Mouse (Mus musculus): ENCODE measurements around the gene Prkci. TPM values are rescaled to one million over a fixed set of nuclear protein-coding genes. Genes with fewer than 3 reads are reported as not detected.

Prkci gene
- polyA plus RNA-seq, 1 experiment from 2014 or later = 25.1 TPM

DNA sequence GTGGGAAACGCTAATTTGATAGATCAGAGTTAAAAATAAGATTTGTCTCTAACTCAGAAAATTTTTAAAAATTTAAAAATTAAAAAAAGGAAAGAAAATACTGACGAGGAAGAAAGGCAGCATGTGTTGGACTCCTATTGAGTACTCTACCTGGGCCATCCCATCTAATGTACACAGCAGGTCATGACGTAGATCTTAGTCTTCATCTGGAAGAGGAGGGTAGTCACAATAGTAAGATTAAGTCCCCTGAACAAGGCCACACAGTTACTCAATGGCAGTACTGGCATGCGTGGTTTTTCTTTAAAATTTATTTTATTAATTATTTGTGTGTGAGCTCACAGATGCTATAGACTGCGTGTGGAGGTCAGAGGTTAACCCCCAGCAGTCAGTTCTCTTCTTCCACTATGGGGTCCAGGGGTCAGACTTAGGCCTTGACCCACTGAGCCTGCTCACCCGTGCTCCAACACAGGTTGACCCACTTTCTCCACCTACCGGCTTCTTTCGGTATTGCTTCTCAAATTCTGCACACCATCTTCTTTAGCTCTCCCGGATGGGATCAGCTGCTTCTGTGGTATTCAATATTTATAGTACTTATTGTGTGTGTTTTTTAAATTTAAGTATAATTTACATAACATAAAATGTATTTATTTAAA is 20.3 kb upstream of the Prkci start:
- 43% methylated on average over 9 of the region's 9 CpGs for WGBS
- Histone ChIP-seq H3K27me3 (replicated peaks) (no peaks in the 10 kb centered on the region), H3K4me1 (no peaks in the 10 kb centered on the region), H3K36me3 (no peaks in the 10 kb centered on the region), H3K9me3 (replicated peaks) (no peaks in the 10 kb centered on the region), H3K27ac (replicated peaks) (no peak overlapping the region), H3K4me3 (replicated peaks) (no peak overlapping the region), H3K9ac (replicated peaks) (no peak overlapping the region), H3K4me2 (no peak overlapping the region)
- ATAC-seq (ENCODE audit: low FRiP score) = 0 out of 2 replicates have a peak, but pooled peaks have one; percentile 45

DNA sequence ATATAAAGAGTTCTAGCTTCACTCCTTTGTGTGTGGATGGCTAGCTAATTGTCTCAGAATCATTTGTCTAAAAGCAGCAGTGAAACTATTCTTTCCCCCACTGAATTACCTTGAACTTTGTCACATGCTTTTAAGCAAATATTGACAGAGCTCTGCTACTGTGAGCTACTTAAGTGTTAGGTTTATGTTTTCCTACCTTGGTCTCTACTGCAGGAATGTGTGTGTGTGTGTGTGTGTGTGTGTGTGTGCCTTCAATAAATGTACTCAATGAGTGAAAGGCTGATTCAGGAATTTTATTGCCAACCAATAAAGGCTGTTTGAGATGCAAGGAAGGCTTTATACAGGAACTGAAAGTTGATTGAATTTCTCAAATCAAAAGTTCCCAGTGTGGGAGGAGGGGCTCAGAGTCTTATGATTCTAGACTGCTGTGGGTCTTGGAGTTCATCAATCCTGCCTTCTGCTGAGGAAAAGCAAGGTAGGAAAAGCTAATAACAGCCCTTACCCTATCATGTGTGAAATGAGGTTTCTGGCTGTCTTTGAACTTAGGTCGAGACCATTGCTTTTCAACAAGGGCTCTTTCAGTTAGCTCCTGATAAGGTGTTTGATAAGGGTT is 18.4 kb upstream of the Prkci start:
- no peak for ATAC-seq (ENCODE audit: low FRiP score)
- Histone ChIP-seq H3K4me1 (no peaks in the 10 kb centered on the region), H3K9ac (replicated peaks) (no peak overlapping the region), H3K36me3 (no peaks in the 10 kb centered on the region), H3K4me3 (replicated peaks) (no peak overlapping the region), H3K9me3 (replicated peaks) (no peaks in the 10 kb centered on the region), H3K27me3 (replicated peaks) (no peaks in the 10 kb centered on the region), H3K27ac (replicated peaks) (no peak overlapping the region), H3K4me2 (no peak overlapping the region)
- 57% methylated on average over 1 of the region's 1 CpGs for WGBS

DNA sequence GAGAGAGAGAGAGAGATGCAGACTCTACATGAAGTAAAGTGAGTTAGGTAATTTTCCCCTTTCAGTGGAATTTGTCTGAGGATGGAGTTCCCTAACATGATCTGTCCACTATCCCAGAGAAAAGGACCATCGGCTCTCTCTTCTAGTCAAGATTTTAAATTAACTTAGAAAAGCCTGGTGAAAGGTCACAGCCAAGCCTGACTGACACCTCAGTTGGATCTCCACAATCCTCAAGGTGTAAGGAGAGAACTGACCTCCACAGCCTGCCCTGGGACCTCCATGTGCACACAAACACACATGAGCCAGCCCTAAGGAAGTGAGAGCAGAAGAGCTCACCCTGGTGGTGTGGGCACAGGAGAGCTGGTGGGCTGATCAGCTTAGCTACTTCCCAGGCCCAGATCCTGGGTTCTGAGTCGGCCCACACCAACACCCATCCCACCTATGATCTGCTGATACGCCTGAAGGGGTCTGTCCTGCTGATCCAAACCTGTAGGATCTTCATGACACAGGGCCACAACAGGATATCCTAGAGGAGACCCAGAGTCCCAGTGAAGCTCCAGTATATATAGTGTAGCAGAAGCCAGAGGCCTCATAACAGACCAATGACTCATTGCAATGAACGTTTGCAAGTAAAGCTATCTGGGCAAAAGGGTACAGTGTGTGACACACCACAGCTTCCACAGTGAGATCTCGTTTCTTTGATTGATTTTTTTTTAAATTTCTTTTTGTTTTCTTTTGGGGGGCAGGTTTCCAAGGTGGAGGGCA is 13.7 kb upstream of the Prkci start:
- Histone ChIP-seq H3K9me3 (replicated peaks) (no peaks in the 10 kb centered on the region), H3K27me3 (replicated peaks) (no peaks in the 10 kb centered on the region), H3K27ac (replicated peaks) (no peak overlapping the region), H3K9ac (replicated peaks) (no peak overlapping the region), H3K4me2 (no peak overlapping the region), H3K36me3 (no peaks in the 10 kb centered on the region), H3K4me3 (replicated peaks) (no peak overlapping the region), H3K4me1 (no peaks in the 10 kb centered on the region)
- no peak for ATAC-seq (ENCODE audit: low FRiP score)
- WGBS = 76% methylated on average over 5 of the region's 5 CpGs

GRCm38 (mm10) chr3:30982924-30983536 is 12.5 kb upstream of the Prkci start:
- Histone ChIP-seq H3K4me1 (no peaks in the 10 kb centered on the region), H3K36me3 (no peaks in the 10 kb centered on the region), H3K4me3 (replicated peaks) (no peak overlapping the region), H3K4me2 (no peak overlapping the region), H3K9ac (replicated peaks) (no peak overlapping the region), H3K27me3 (replicated peaks) (no peaks in the 10 kb centered on the region), H3K27ac (replicated peaks) (no peak overlapping the region), H3K9me3 (replicated peaks) (no peaks in the 10 kb centered on the region)
- no peak for ATAC-seq (ENCODE audit: low FRiP score)
- WGBS = 51% methylated on average over 8 of the region's 8 CpGs

DNA sequence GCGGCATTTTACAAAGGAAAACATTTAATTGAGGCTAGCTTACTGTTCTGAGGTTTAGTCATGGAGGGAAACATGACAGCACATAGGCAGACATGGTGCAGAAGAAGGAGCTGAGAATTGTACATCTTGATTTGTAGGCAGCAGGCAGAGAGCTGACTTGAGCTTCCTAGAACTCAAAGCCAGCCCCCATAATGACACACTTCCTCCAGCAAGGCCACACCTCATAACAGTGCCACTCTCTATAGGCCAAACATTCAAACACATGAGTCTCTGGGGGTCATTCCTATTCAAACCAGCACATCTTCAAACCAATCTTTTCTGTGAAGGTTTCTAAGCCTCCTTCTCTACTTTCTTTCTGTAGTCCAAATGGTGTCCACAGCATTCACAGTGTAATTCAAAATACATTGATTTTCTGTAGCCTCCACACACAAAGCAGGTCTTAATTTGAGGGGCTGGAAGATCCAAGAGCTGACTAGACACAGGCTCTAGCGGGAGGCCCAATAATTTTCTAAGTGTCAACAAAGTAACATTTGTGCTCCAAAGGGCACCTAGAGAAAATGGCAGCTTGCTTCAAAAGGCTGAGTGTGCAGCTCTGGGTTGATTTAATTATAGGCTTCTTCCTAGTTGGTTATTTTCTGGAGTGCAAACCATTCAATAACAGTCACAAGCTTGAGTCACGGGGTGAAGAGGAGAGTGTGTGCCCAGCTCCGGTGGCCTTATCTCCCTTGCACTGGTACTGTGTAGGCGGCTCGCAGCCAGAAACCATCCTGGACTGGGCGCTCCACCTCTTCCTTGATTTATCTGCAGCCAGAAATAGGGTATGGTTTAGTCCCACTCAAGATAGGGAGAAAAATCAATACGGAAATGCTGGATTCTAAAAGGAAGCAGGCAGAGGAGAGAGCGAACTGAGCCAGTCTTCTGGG is 7.9 kb upstream of the Prkci start:
- no peaks in the 10 kb centered on the region for H3K27me3 ChIP-seq (replicated peaks)
- 87% methylated on average over 9 of the region's 9 CpGs for WGBS
- ATAC-seq (ENCODE audit: low FRiP score) = no peak
- no peak overlapping the region for H3K27ac ChIP-seq (replicated peaks)
- H3K9me3 ChIP-seq (replicated peaks) = no peaks in the 10 kb centered on the region
- H3K4me2 ChIP-seq = no peak overlapping the region
- no peaks in the 10 kb centered on the region for H3K4me1 ChIP-seq
- no peaks in the 10 kb centered on the region for H3K36me3 ChIP-seq
- H3K4me3 ChIP-seq (replicated peaks) = no peak overlapping the region
- H3K9ac ChIP-seq (replicated peaks) = no peak overlapping the region

DNA sequence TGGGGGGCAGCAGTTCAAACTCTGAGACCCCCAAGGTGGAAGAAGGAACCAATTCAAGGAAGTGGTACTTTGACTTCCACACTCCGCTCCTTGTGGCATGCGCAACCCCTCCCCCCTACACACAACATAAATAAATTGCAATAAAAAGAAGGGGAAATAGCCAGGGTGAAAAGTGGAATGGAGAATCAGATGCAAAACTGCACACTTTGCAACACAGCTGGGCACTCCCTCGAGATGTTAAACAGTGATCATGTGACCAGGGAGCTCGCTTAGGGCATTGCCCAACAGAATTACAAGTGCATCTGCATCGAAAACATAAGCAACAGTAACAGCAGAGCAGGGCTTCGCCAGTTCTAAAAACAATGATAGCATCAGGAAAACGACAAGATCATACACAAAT is 3.4 kb upstream of the Prkci start:
- no peak overlapping the region for H3K4me3 ChIP-seq (replicated peaks)
- no peaks in the 10 kb centered on the region for H3K9me3 ChIP-seq (replicated peaks)
- ATAC-seq (ENCODE audit: low FRiP score) = no peak
- H3K4me1 ChIP-seq = peaks cover 16% of the 10 kb centered on the region
- H3K27ac ChIP-seq (replicated peaks) = no peak overlapping the region
- H3K9ac ChIP-seq (replicated peaks) = no peak overlapping the region
- WGBS = 84% methylated on average over 7 of the region's 7 CpGs
- H3K36me3 ChIP-seq = no peaks in the 10 kb centered on the region
- H3K4me2 ChIP-seq = no peak overlapping the region
- no peaks in the 10 kb centered on the region for H3K27me3 ChIP-seq (replicated peaks)

DNA sequence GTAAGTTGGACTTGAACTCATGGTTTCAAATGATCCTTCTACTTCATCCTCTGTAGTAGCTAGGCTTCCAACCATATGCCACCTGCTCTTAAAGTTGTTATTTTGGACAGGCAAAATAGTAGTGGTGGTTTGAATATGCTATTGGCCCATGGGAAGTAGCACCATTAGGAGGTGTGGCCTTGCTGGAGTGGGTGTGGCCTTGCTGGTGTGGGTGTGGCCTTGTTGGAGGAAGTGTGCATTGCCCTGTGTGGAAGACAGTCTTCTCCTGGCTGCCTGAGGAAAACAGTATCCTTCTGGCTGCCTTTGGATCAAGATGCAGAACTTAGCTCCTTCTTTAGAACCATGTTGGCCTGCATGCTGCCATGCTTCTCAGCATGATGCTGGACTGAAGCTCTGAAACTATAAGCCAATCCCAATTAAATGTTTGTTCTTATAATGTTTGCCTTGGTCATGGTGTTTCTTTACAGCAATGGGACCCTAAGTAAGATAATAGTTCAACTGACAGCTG is 2.4 kb upstream of the Prkci start:
- Histone ChIP-seq H3K4me3 (replicated peaks) (no peak overlapping the region), H3K9ac (replicated peaks) (no peak overlapping the region), H3K27ac (replicated peaks) (no peak overlapping the region), H3K36me3 (no peaks in the 10 kb centered on the region), H3K9me3 (replicated peaks) (no peaks in the 10 kb centered on the region), H3K4me1 (peaks cover 18% of the 10 kb centered on the region), H3K4me2 (no peak overlapping the region), H3K27me3 (replicated peaks) (no peaks in the 10 kb centered on the region)
- no peak for ATAC-seq (ENCODE audit: low FRiP score)

DNA sequence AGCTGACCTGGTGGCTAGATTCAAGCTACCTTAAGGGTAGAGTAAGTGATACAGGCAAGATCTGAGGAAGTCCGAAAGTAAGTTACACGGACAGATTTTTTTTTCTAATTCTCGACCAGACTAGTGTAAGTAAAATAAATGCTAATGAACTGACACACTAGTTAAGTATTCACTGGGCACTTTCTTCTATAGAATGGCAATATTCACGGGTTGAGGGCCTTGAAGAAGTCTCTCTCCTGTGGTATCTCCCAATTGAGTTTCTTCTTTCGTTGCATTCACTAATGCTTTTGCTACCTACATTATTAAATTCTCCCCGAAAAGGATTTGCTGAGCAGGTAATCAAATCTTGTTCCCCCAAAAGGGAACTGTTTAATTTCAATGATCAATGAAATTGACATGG is 688 bp upstream of the Prkci start:
- peak overlapping the region; percentile 74 for H3K4me3 ChIP-seq (replicated peaks)
- no peaks in the 10 kb centered on the region for H3K36me3 ChIP-seq
- H3K27ac ChIP-seq (replicated peaks) = peak overlapping the region; percentile 85
- 25% methylated on average over 6 of the region's 6 CpGs for WGBS
- H3K4me2 ChIP-seq = peak overlapping the region; percentile 60
- H3K27me3 ChIP-seq (replicated peaks) = no peaks in the 10 kb centered on the region
- H3K9ac ChIP-seq (replicated peaks) = peak overlapping the region; percentile 84
- ATAC-seq (ENCODE audit: low FRiP score) = no peak
- H3K4me1 ChIP-seq = peaks cover 29% of the 10 kb centered on the region
- no peaks in the 10 kb centered on the region for H3K9me3 ChIP-seq (replicated peaks)

- ATAC-seq (ENCODE audit: low FRiP score) = peak; percentile 75
Measured at GRCm38 (mm10) chr3:30995899-30996687, 546 bp downstream of the Prkci start.

DNA sequence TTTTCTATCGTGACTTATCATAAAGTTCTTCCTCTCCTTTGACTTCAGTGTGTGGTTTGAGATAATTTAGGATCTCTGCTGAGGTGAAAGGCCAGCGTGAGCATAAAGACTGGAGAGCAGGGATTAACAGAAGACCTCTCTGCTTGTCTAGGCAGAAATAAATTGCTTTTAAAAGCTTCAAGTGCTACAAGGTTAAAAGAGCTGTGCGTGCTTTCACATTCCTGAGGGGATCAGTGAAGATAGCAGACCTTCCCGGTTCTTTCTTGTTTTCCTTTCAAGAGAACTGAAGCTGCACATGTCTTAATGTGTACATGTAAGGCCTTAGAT is 1.1 kb downstream of the Prkci start:
- H3K9me3 ChIP-seq (replicated peaks) = no peaks in the 10 kb centered on the region
- H3K4me2 ChIP-seq = peak overlapping the region; percentile 60
- ATAC-seq (ENCODE audit: low FRiP score) = no peak
- peaks cover 35% of the 10 kb centered on the region for H3K4me1 ChIP-seq
- H3K4me3 ChIP-seq (replicated peaks) = peak overlapping the region; percentile 74
- WGBS = 5% methylated on average over 4 of the region's 4 CpGs
- H3K9ac ChIP-seq (replicated peaks) = peak overlapping the region; percentile 84
- H3K36me3 ChIP-seq = no peaks in the 10 kb centered on the region
- H3K27ac ChIP-seq (replicated peaks) = no peak overlapping the region
- H3K27me3 ChIP-seq (replicated peaks) = no peaks in the 10 kb centered on the region

More at GRCm38 (mm10) chr3:30995899-30996687, 546 bp downstream of the Prkci start:
- H3K9ac ChIP-seq (replicated peaks) = peak overlapping the region; percentile 84
- no peaks in the 10 kb centered on the region for H3K27me3 ChIP-seq (replicated peaks)
- no peaks in the 10 kb centered on the region for H3K36me3 ChIP-seq
- peak overlapping the region; percentile 60 for H3K4me2 ChIP-seq
- peak overlapping the region; percentile 85 for H3K27ac ChIP-seq (replicated peaks)
- no peaks in the 10 kb centered on the region for H3K9me3 ChIP-seq (replicated peaks)
- peak overlapping the region; percentile 74 for H3K4me3 ChIP-seq (replicated peaks)
- WGBS = 1% methylated on average over 37 of the region's 49 CpGs
- H3K4me1 ChIP-seq = peaks cover 35% of the 10 kb centered on the region
